Mouse (Mus musculus) adrenal gland, postnatal 25 days (tissue): Measurements from ENCODE around the gene Phlda2. TPM values are rescaled to one million over a fixed set of nuclear protein-coding genes. Genes with fewer than 3 reads are reported as not detected.
A peak's percentile ranks its signal among the peaks of the same experiment; 100 is the strongest.

Experiments used
- DNase-seq: peaks from one replicate; pipeline ENCODE4 v3.0.0; 2021; ENCODE audit warnings: mixed read lengths
- total RNA-seq: library from RNA; stranded (reverse); gene quantifications from 2 replicates; pipeline ENCODE4 v1.2.3, GENCODE M21; 2021

Gene Phlda2
- total RNA-seq, 1 experiment from 2014 or later = 1.8 TPM

GRCm38 (mm10) chr7:143461920-143462319, 41.0 kb downstream of the Phlda2 start:
- no peak for DNase-seq

- DNase-seq = no peak
Measured at GRCm38 (mm10) chr7:143461294-143461870, 41.6 kb downstream of the Phlda2 start.

GRCm38 (mm10) chr7:143460874-143461273, 42.1 kb downstream of the Phlda2 start, which contains the start of gene Cdkn1c:
Gene Cdkn1c, minus strand, starts transcription at chr7:143461050.
- DNase-seq = peak; percentile 90

- DNase-seq = no peak
Measured at GRCm38 (mm10) chr7:143460217-143460834, 42.6 kb downstream of the Phlda2 start.

- peak; percentile 68 for DNase-seq
Measured at GRCm38 (mm10) chr7:143459332-143460211, 43.4 kb downstream of the Phlda2 start.

- no peak for DNase-seq
Measured at GRCm38 (mm10) chr7:143458963-143459331, 44.0 kb downstream of the Phlda2 start.

Other genes starting within 250 kb of the Phlda2 start
- gene Cdkn1c, start 42.1 kb downstream of the Phlda2 start, total RNA-seq = 669 and 905 TPM in 2 replicates
- 1.2 and 1.4 TPM in 2 replicates for gene Slc22a18, start 29.4 kb downstream of the Phlda2 start, total RNA-seq
- 117 and 135 TPM in 2 replicates for gene Nap1l4, start 46.0 kb upstream of the Phlda2 start, total RNA-seq
- gene Cars, start 96.9 kb upstream of the Phlda2 start, total RNA-seq = 47.3 and 74.9 TPM in 2 replicates
- 1.0 and 1.4 TPM in 2 replicates for gene Tnfrsf26, start 125.6 kb upstream of the Phlda2 start, total RNA-seq
- gene Tnfrsf22, start 146.5 kb upstream of the Phlda2 start, total RNA-seq = 4.4 and 6.5 TPM in 2 replicates
- 1.4 and 2.7 TPM in 2 replicates for gene Tnfrsf23, start 182.7 kb upstream of the Phlda2 start, total RNA-seq